ENCODE assay signal across 17 mouse cellular contexts in the genomic region with DNA sequence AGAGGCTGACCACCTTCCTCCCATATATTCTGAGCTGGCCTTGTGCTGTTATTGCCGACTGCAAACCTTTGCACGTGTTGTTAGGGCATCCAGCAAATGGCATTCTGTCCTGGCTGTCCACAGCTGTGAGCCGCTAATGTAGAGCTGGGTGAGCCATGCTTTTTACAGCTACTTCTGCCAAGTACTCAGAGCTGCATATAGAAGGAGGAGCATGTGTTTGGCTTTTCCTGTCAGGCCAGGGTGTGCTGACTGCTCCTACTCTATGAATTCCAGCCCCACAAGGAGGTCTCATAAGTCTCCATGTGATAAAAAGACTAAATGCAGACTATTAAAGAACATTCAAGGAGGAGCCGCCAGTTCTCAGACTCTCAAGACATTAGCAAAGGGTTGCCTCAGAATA. TPM values are rescaled to one million over a fixed set of nuclear protein-coding genes. Genes with fewer than 3 reads are reported as not detected.
"Had no signal": no experiment of that assay in that cellular context is flagged by ENCODE, and none has a peak within 500 bp of the region (broad histone marks: within the 10 kb centered on the region; RNA-seq: fewer than 3 reads in every experiment).

No protein-coding gene starts in this region.

- H3K9me3 ChIP-seq: limb, embryonic 12.5 days; midbrain, embryonic 12.5 days; neural tube, embryonic 13.5 days had no signal

- H3K27ac ChIP-seq: left cerebral cortex, adult 2 months; limb, embryonic 12.5 days; liver, embryonic 14.5 days; midbrain, embryonic 12.5 days; neural tube, embryonic 13.5 days had no signal

- H3K4me1 ChIP-seq: limb, embryonic 12.5 days; midbrain, embryonic 12.5 days had no signal

- H3K9ac ChIP-seq: limb, embryonic 12.5 days; liver, embryonic 14.5 days; midbrain, embryonic 12.5 days; neural tube, embryonic 13.5 days had no signal

- DNase-seq: kidney, adult 18-20 months; kidney, postnatal 10 days; kidney, postnatal 4 days; lung, adult 18-20 months; lung, postnatal 10 days; retina, postnatal 1 day; right cerebral cortex, postnatal 4 days; spleen, adult 18-20 months; thymus, adult 2 months had no signal

- H3K4me3 ChIP-seq: left cerebral cortex, adult 2 months; limb, embryonic 12.5 days; midbrain, embryonic 12.5 days; neural tube, embryonic 13.5 days had no signal

- ATAC-seq: midbrain, embryonic 16.5 days had no signal

- H3K4me2 ChIP-seq: limb, embryonic 12.5 days; midbrain, embryonic 12.5 days; neural tube, embryonic 13.5 days had no signal

- H3K27me3 ChIP-seq: limb, embryonic 12.5 days; midbrain, embryonic 12.5 days; neural tube, embryonic 13.5 days had no signal

- H3K36me3 ChIP-seq: limb, embryonic 12.5 days; midbrain, embryonic 12.5 days; neural tube, embryonic 13.5 days had no signal

RNA-seq across cellular contexts. Expression of a gene that starts 34.4 kb away (rescaled TPM):
- polyA plus RNA-seq: kidney, embryonic 14.5 days; limb, embryonic 12.5 days; liver, adult 2 months had no signal
